8 mouse cellular contexts compared by ENCODE assay signal in genomic region chr8:84856434-84856833, GRCm38 (mm10). TPM values are rescaled to one million over a fixed set of nuclear protein-coding genes. Genes with fewer than 3 reads are reported as not detected.
DNase-seq lines count a peak whose midpoint lies in the region; ATAC-seq and TF ChIP-seq lines count a peak whose summit lies in the region.

No protein-coding gene starts in this region.

- H3K79me3 ChIP-seq in C2C12 (ENCODE audit: low read depth): peaks cover 31% of the 10 kb centered on the region

- no peaks in the 10 kb centered on the region for H3K27me3 ChIP-seq in C2C12 (ENCODE audit: control insufficient read depth, insufficient read depth, insufficient read length)
- H3K27me3 ChIP-seq in forebrain, embryonic 16.5 days (replicated peaks; ENCODE audit: control insufficient read depth, insufficient read depth, low read length): no peaks in the 10 kb centered on the region
- H3K27me3 ChIP-seq in liver, embryonic 16.5 days (ENCODE audit: control insufficient read depth, insufficient read depth, low read depth, low read length): no peaks in the 10 kb centered on the region

- no peaks in the 10 kb centered on the region for H3K9me3 ChIP-seq in forebrain, embryonic 16.5 days (ENCODE audit: control insufficient read depth, low read length)
- H3K9me3 ChIP-seq in liver, embryonic 16.5 days (replicated peaks; ENCODE audit: control insufficient read depth, low read length): no peaks in the 10 kb centered on the region

- TF ChIP-seq CTCF in C2C12 (IDR thresholded peaks at IDR 0.05; ENCODE audit: control insufficient read depth, insufficient read depth, insufficient read length): no peak

- peaks cover 24% of the 10 kb centered on the region for H3K36me3 ChIP-seq in C2C12 (ENCODE audit: control insufficient read depth, insufficient read depth)
- peaks cover 8% of the 10 kb centered on the region for H3K36me3 ChIP-seq in forebrain, embryonic 16.5 days (ENCODE audit: control insufficient read depth, insufficient read depth)
- H3K36me3 ChIP-seq in liver, embryonic 16.5 days (ENCODE audit: control insufficient read depth, insufficient read depth): peaks cover 17% of the 10 kb centered on the region

- 93% methylated on average over 3 of the region's 3 CpGs for WGBS in forebrain, embryonic 16.5 days
- 92% methylated on average over 3 of the region's 3 CpGs for WGBS in liver, embryonic 16.5 days (ENCODE audit: insufficient replicate concordance)

- intact Hi-C loops in heart, postnatal 14 days (cut with DNase I): no loop called here

- DNase-seq in heart, adult 11 months: peak; percentile 51
- no peak for DNase-seq in heart, postnatal 14 days
- no peak for DNase-seq in left cerebral cortex, adult 18-20 months (ENCODE audit: low spot score in 2 of 2)
- no peak for DNase-seq in cerebellum, postnatal 36 days

- H3K4me3 ChIP-seq in C2C12 (ENCODE audit: insufficient read depth, poor library complexity, severe bottlenecking): peak overlapping the region; percentile 99
- peak overlapping the region; percentile 69; the same call in 1 of the 2 replicates for H3K4me3 ChIP-seq in forebrain, embryonic 16.5 days (replicated peaks; ENCODE audit: low read length)
- peak overlapping the region; percentile 97 for H3K4me3 ChIP-seq in liver, embryonic 16.5 days (ENCODE audit: low read depth, low read length)

- H3K27ac ChIP-seq in forebrain, embryonic 16.5 days (ENCODE audit: low read length): no peak overlapping the region
- peak overlapping the region; percentile 90; the same call in 1 of the 2 replicates for H3K27ac ChIP-seq in liver, embryonic 16.5 days (ENCODE audit: low read length)

- H3K4me2 ChIP-seq in forebrain, embryonic 16.5 days (ENCODE audit: low read length): no peak overlapping the region
- peak overlapping the region; percentile 87 for H3K4me2 ChIP-seq in liver, embryonic 16.5 days (ENCODE audit: low read depth, low read length)

- peaks cover 44% of the 10 kb centered on the region for H3K79me2 ChIP-seq in C2C12 (ENCODE audit: control insufficient read depth, insufficient read depth)

- no peak overlapping the region for H3ac ChIP-seq in C2C12 (ENCODE audit: control insufficient read depth, insufficient read length, low read depth)

- ATAC-seq in forebrain, embryonic 16.5 days: peak; percentile 26
- ATAC-seq in liver, embryonic 16.5 days (ENCODE audit: low read depth): no peak
- no peak for ATAC-seq in activated CD4-positive, CD25-positive, alpha-beta regulatory T cell, adult 4 months

- no peak overlapping the region; the same call in 1 of the 2 replicates for H3K9ac ChIP-seq in forebrain, embryonic 16.5 days (replicated peaks; ENCODE audit: low read depth, low read length)
- no peak overlapping the region for H3K9ac ChIP-seq in liver, embryonic 16.5 days (ENCODE audit: low read depth, low read length)

- H3K4me1 ChIP-seq in forebrain, embryonic 16.5 days (replicated peaks; ENCODE audit: control insufficient read depth, insufficient read depth, low read length): peaks cover 14% of the 10 kb centered on the region
- peaks cover 23% of the 10 kb centered on the region for H3K4me1 ChIP-seq in liver, embryonic 16.5 days (ENCODE audit: control insufficient read depth, low read depth, low read length)

TF ChIP-seq in C2C12, 6 proteins besides CTCF, POLR2A, EP300 and RAD21:
- TF ChIP-seq FOSL1 (IDR thresholded peaks at IDR 0.05; ENCODE audit: insufficient read depth, low read length, poor library complexity, severe bottlenecking): no peak
- no peak for TF ChIP-seq MAX (IDR thresholded peaks at IDR 0.05)
- no peak for TF ChIP-seq MYOG (IDR thresholded peaks at IDR 0.05; ENCODE audit: control insufficient read depth, extremely low read depth, insufficient read length)
- no peak for TF ChIP-seq USF1 (IDR thresholded peaks at IDR 0.05; ENCODE audit: low read depth)
- no peak for TF ChIP-seq MYOD1 (IDR thresholded peaks at IDR 0.05; ENCODE audit: control insufficient read depth, insufficient read length, low read depth)
- no peak for TF ChIP-seq CEBPB (IDR thresholded peaks at IDR 0.05; ENCODE audit: low read depth)

RNA-seq across cellular contexts. Expression of gene Farsa, which starts 0.4 kb away (rescaled TPM):
- total RNA-seq in heart, postnatal 14 days (2021): 10 to 100 TPM; 23.7 to 27.8 TPM
- 104 TPM for polyA plus RNA-seq in C2C12 (2012; fragmentation: generic; extraction: Trizol)
- 126 TPM in 2 replicates for polyA plus RNA-seq in forebrain, embryonic 16.5 days (2015; fragmentation: Nextera tagmentation; extraction: Ambion mirVana)
- polyA plus RNA-seq in liver, embryonic 16.5 days (2015; fragmentation: Nextera tagmentation; extraction: Ambion mirVana): 52.7 and 53.1 TPM in 2 replicates
- 10 to 100 TPM; 45.8 to 58.4 TPM for polyA plus RNA-seq in activated CD4-positive, CD25-positive, alpha-beta regulatory T cell, adult 4 months (2017; shearing (Covaris generic))
- total RNA-seq in left cerebral cortex, adult 18-20 months (2021): 10 to 100 TPM; 45.8 to 48.2 TPM

RNA-seq across cellular contexts. Expression of gene Calr, which starts 9.7 kb away (rescaled TPM):
- total RNA-seq in heart, postnatal 14 days (2021): 100 to 1,000 TPM; 262 to 331 TPM
- polyA plus RNA-seq in C2C12 (2012; fragmentation: generic; extraction: Trizol): 687 TPM
- 610 and 631 TPM in 2 replicates for polyA plus RNA-seq in forebrain, embryonic 16.5 days (2015; fragmentation: Nextera tagmentation; extraction: Ambion mirVana)
- polyA plus RNA-seq in liver, embryonic 16.5 days (2015; fragmentation: Nextera tagmentation; extraction: Ambion mirVana): 473 and 480 TPM in 2 replicates
- 100 to 1,000 TPM; 269 to 303 TPM for polyA plus RNA-seq in activated CD4-positive, CD25-positive, alpha-beta regulatory T cell, adult 4 months (2017; shearing (Covaris generic))
- total RNA-seq in left cerebral cortex, adult 18-20 months (2021): 100 to 1,000 TPM; 456 to 475 TPM

RNA-seq across cellular contexts. Expression of gene Syce2, which starts 15.5 kb away (rescaled TPM):
- total RNA-seq in heart, postnatal 14 days (2021): 1 to 10 TPM; 2.2 to 3.7 TPM
- polyA plus RNA-seq in C2C12 (2012; fragmentation: generic; extraction: Trizol): 8.5 TPM
- 51.0 and 54.3 TPM in 2 replicates for polyA plus RNA-seq in forebrain, embryonic 16.5 days (2015; fragmentation: Nextera tagmentation; extraction: Ambion mirVana)
- 41.2 and 47.8 TPM in 2 replicates for polyA plus RNA-seq in liver, embryonic 16.5 days (2015; fragmentation: Nextera tagmentation; extraction: Ambion mirVana)
- 10 to 100 TPM in 1 of 2 experiments, 1 to 10 TPM in 1; 8.2 to 15.0 TPM for polyA plus RNA-seq in activated CD4-positive, CD25-positive, alpha-beta regulatory T cell, adult 4 months (2017; shearing (Covaris generic))
- 1 to 10 TPM; 6.7 to 8.4 TPM for total RNA-seq in left cerebral cortex, adult 18-20 months (2021)

RNA-seq across cellular contexts. Expression of gene Rad23a, which starts 16.0 kb away (rescaled TPM):
- 10 to 100 TPM; 78.9 to 79.9 TPM for total RNA-seq in heart, postnatal 14 days (2021)
- 68.3 TPM for polyA plus RNA-seq in C2C12 (2012; fragmentation: generic; extraction: Trizol)
- polyA plus RNA-seq in forebrain, embryonic 16.5 days (2015; fragmentation: Nextera tagmentation; extraction: Ambion mirVana): 84.8 and 86.5 TPM in 2 replicates
- polyA plus RNA-seq in liver, embryonic 16.5 days (2015; fragmentation: Nextera tagmentation; extraction: Ambion mirVana): 294 and 307 TPM in 2 replicates
- 100 to 1,000 TPM; 125 to 131 TPM for polyA plus RNA-seq in activated CD4-positive, CD25-positive, alpha-beta regulatory T cell, adult 4 months (2017; shearing (Covaris generic))
- 10 to 100 TPM; 78.9 to 79.8 TPM for total RNA-seq in left cerebral cortex, adult 18-20 months (2021)

RNA-seq across cellular contexts. Expression of gene Gadd45gip1, which starts 25.1 kb away (rescaled TPM):
- total RNA-seq in heart, postnatal 14 days (2021): 10 to 100 TPM; 23.0 to 25.0 TPM
- polyA plus RNA-seq in C2C12 (2012; fragmentation: generic; extraction: Trizol): 32.5 TPM
- 31.3 and 34.3 TPM in 2 replicates for polyA plus RNA-seq in forebrain, embryonic 16.5 days (2015; fragmentation: Nextera tagmentation; extraction: Ambion mirVana)
- polyA plus RNA-seq in liver, embryonic 16.5 days (2015; fragmentation: Nextera tagmentation; extraction: Ambion mirVana): 41.5 and 41.9 TPM in 2 replicates
- polyA plus RNA-seq in activated CD4-positive, CD25-positive, alpha-beta regulatory T cell, adult 4 months (2017; shearing (Covaris generic)): 10 to 100 TPM; 18.5 to 21.5 TPM
- 10 to 100 TPM; 26.6 to 28.5 TPM for total RNA-seq in left cerebral cortex, adult 18-20 months (2021)
